Mouse (Mus musculus): ENCODE measurements at regions not wholly inside any gene's neighbourhood (a gene's known extent, or its start where the extent isn't known, plus 50 kb on each side); places are given as distances from the start of the nearest gene placed in this dataset.
"Not testable (repeated sequence)": the region's sequence is repeated elsewhere in the genome, so short reads cannot be mapped to it uniquely, and the experiment has no call there.

GRCm38 (mm10) chr12:65420127-65420526 is 194.8 kb downstream of the Wdr20rt start:
- no peak for DNase-seq (ENCODE audit: low spot score in 2 of 2)

- DNase-seq (ENCODE audit: low spot score in 2 of 2): no peak
These were observed 199.2 kb downstream of the Wdr20rt start for GRCm38 (mm10) chr12:65424506-65424905.

GRCm38 (mm10) chr12:65425440-65425839 is 200.1 kb downstream of the Wdr20rt start:
- no peak for DNase-seq (ENCODE audit: low spot score in 2 of 2)

DNA sequence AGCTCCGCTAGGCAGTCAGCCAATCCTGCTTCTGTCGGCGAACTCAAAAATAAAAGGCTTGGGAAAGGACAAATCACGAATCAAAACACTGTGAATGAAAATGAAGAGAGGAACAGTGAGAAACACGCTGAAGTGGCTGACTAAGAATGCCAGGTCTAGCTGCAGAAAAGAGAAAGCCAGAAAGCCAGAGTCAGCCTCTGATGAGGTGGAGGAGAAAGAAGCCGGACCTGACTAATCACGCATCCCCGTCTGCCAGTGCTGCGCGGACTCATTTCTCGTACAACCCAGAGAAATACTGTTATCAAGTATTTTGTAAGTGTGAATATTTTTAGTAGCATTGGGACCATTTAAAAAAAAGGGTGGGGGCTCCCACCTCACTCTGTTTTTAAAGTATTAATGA is 201.6 kb downstream of the Wdr20rt start:
- no peak for DNase-seq (ENCODE audit: low spot score in 2 of 2)

DNA sequence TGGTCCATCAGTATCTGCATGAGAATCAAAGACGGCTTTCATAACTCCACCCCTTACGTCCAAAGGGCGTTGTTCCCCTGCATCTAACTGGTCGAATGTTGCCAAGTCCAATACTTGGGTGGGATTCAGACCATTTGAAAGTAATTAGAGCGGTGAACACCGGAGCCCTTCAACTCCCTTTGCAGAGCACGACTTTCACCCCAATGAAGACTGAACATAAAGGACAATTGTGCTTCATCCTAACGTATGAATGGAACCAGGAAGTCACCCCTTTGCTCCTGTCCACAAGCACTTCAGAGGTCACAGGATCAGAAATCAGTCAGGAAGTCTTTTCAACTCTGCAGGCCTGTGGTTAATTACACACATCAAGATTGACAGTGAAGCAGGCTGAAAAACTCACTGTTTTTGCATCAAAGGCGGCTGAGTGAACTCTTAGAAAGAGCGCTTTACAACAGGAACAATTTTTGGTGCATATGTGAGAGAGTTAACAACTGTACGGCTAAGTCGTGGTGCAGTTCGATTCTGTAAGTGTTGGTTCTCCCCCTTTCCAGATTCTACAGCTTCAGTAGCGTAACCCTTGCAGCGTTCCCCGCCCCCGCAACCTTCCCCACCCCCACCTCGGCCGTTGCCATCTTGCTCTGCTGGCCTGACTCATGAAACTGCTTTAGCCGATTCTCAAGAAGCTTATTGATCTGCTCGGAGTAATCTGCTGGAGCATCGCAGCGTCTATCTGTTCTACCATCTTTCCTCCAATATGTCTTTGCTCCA is 203.1 kb downstream of the Wdr20rt start:
- DNase-seq (ENCODE audit: low spot score in 2 of 2): no peak

DNA sequence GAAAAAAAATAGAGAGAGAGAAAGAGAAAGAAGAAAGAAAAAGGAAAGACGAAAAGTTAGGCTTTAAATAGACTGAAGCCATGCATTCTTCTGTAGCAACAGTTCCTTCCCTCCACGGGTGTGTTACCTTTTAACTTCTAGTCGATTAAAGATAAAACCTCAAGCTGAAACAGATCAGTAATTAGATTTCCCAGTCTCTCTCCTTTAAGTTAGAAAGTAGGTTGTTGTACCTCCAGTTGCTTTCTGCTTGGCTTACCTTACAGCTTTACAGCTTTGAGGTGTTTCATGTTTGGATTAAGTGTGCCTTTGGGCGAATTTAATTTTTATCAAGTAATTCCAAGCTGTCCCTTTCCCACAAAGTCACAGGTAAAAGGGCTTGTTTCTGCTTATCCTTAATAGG is 225.5 kb downstream of the Wdr20rt start:
- DNase-seq (ENCODE audit: low spot score in 2 of 2): no peak

- no peak for DNase-seq (ENCODE audit: low spot score in 2 of 2)
These were observed 230.4 kb downstream of the Wdr20rt start for GRCm38 (mm10) chr12:65455683-65456082.

DNA sequence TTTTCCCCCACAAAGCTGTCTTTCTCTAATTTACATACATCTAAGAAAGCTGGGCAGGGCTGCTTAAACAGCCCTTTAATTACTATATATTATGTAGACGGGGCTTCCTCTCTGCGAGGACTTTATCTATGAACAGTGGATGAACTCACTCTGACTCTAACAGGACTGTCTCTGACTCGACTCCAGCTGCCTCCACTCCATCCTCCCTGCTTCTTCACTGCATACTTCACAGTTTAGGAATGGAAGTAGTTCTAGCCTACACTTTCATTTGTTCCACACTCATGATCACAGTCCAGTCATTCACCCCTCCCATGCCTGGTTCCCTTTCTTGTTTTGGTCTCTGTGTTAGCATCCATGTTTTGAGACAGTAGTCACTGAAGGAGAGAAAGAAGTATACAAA is 231.6 kb downstream of the Wdr20rt start:
- DNase-seq (ENCODE audit: low spot score in 2 of 2): no peak

DNA sequence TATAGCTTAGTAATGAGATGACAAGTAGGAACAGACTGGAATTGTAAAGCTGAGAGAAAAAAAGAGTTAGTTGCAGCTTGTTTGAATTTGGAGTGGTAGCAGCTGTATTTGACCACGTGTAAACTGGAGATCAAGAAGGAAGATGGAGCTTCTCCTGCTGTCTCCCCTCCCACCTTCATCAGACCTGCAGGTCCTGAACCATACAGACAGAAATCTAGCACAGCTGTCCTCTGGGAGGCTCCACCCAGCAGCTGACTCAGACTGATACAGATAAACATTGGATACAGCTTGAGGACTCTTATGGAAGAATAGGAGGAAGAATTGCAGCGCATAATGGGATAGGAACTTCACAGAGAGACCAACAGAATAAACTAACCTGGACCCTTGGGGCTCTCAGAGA is 238.9 kb downstream of the Wdr20rt start:
- DNase-seq (ENCODE audit: low spot score in 2 of 2): no peak

DNA sequence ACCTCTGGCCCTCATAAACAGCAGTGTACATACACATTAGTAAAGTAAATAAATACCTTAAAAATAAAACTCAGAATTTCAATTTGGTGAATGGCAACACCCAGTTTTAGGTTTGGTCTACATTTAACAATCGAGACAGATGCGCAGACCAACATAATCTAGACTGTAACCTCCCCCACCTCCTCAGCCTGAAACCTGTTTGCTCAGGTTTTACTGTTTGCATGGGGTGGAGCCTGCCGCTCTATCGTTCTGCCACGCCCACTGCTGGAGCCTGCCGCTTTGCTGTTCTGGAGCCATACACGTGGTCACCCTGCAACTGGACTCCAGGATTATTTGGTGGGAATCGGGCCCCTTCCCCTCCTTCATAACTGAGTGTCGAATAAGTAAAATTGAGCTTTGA is 253.4 kb downstream of the Wdr20rt start:
- DNase-seq (ENCODE audit: low spot score in 2 of 2): not testable (repeated sequence)

- DNase-seq (ENCODE audit: low spot score in 2 of 2): no peak
These were observed 255.5 kb downstream of the Wdr20rt start for GRCm38 (mm10) chr12:65480829-65481228.

GRCm38 (mm10) chr12:65491092-65491491 is 265.8 kb downstream of the Wdr20rt start:
- no peak for DNase-seq (ENCODE audit: low spot score in 2 of 2)

DNA sequence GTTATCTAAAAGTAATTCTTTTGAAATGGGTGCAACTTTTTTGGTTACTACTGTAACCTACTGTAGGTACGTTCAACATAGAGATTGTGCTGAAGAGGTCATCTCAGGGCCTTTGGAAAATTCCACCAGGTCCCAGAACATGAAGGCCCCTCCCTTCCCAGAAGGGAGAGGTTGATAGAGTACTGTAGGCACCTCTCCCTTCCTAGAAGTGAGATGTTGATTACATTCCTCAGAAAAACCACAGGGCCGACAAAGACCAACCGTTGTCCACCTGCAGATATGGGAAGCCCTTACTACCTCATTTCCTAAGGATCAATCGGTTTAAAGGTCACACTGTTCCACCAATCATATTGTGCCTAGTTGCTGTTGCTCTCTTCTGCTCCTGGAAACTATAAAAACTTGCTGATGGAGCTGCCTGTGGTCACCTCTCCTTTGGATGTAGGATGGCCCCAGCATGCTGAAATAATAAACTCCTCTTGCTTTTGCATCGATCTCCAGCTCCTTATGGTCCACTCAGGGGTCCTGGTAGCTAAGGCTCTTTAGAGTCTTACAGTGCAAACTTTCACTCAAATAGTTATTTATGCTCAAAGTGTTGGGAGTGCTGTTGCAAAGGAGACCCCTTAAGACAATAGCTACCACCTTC is 269.2 kb downstream of the Wdr20rt start:
- no peak for DNase-seq (ENCODE audit: low spot score in 2 of 2)

- DNase-seq (ENCODE audit: low spot score in 2 of 2): no peak
These were observed 271.3 kb downstream of the Wdr20rt start for GRCm38 (mm10) chr12:65496613-65497012.

DNA sequence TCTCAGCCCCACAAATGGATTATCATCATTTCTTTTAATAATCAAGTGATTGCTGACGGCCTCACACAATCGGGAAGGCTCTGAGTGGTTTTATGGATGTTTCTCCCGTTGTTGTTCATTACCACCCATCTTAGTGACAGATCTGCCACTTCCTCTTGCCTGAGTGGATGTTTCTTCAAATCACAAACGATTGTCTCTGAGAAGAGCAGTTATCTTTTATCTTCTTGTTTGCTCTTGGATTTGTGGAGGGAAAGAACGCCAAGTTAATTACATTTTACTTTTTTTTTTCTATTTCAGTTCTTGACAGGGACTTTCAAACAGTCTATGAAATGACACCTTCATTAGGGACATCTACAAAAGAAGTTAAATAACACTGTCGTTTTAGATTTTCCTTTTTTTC is 272.3 kb downstream of the Wdr20rt start:
- no peak for DNase-seq (ENCODE audit: low spot score in 2 of 2)

- DNase-seq (ENCODE audit: low spot score in 2 of 2): no peak
These were observed 276.1 kb downstream of the Wdr20rt start for GRCm38 (mm10) chr12:65501459-65501858.

DNA sequence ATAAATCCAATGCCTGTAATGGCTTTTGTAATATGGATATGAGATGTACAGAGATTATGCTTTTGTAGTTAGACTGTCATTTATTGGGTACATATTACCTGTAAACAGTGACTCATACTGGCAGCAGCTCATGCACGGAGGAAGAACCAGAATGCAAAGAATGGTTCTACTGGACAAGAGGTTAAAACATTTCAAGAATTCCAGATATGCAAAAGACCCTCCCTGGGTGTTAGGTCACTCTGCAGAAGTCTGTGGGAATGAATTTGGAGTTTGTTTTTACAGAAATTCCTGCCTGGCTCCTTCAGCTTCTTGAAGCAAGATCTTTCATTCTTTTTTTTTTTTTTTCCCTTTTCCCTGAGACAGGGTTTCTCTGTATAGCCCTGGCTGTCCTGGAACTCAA is 276.7 kb downstream of the Wdr20rt start:
- no peak for DNase-seq (ENCODE audit: low spot score in 2 of 2)

- no peak for DNase-seq (ENCODE audit: low spot score in 2 of 2)
These were observed 287.8 kb downstream of the Wdr20rt start for GRCm38 (mm10) chr12:65513070-65513469.

GRCm38 (mm10) chr12:65534142-65534690 is 308.9 kb downstream of the Wdr20rt start:
- DNase-seq (ENCODE audit: low spot score in 2 of 2): no peak

DNA sequence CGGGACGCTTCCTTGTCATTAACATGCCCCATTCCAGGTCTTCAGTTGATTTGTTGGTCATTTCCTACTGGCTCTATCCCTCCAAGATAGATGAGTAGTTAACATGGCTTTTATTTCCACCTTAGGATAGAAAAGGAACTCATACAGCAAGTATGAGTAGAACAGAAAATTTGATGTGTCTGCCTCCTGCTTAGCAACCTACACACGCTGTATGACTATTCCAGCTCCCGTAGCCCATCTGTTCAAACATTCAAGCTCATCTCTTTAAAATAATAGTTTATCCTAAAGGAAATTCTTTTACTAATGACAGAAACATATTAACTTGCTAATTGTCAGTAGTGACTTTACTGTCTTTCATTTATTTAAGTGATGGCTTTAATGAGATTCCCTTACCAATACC is 323.0 kb downstream of the Wdr20rt start:
- no peak for DNase-seq (ENCODE audit: low spot score in 2 of 2)

DNA sequence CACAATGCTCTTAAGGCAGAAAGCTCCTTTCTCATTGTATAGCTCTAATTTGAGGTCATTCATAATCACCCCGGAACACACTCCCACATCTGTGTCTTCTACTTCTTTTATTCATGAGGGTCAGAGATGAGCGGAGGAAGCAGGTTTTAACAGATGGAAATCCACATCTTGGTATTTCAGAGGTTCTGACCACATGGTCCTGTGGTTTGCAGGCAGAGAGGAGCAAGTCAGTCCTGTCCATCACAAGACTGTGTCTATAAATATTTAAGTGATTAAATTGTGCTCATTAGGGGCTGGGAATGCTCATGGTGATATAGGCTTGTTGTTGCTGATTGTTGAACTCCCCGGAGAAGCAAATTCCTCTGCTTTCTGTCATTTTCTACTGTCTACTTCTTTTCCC is 326.9 kb downstream of the Wdr20rt start:
- no peak for DNase-seq (ENCODE audit: low spot score in 2 of 2)

DNA sequence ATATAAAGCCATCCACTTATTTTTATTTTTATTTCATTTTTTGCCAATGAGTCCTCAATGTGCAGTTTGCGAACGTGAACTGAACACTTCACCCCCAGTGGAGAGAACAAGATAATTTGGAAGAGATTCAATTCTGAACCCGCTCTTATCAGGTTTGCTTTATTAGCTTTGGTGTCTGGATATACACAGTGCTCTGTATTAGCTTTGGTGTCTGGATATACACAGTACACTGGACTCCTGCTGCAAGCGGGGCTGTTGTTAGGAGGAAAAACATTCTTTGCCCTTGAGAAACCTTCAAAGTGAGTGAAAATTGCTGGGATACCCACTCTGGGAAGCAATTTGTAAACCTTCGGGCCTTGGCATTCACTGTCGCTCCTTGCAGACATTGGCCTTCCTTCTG is 333.7 kb downstream of the Wdr20rt start:
- no peak for DNase-seq (ENCODE audit: low spot score in 2 of 2)

- DNase-seq (ENCODE audit: low spot score in 2 of 2): no peak
These were observed 334.5 kb downstream of the Wdr20rt start for GRCm38 (mm10) chr12:65559809-65560208.

Data from frontal cortex, postnatal 14 days (tissue).